Mouse (Mus musculus) adrenal gland, postnatal 10 days (tissue): Measurements from ENCODE around the gene Sv2a. TPM values are rescaled to one million over a fixed set of nuclear protein-coding genes. Genes with fewer than 3 reads are reported as not detected.

Source experiments
- microRNA-seq: library from miRNA; unstranded; fragments of <30 nt; microRNA quantifications from one replicate; pipeline ENCODE4 v1.2.0, GENCODE M21; 2021
- total RNA-seq, 2 experiments: library from RNA; stranded (reverse); gene quantifications; 2 replicates each; pipeline ENCODE4 v1.2.3; 2021

Sv2a gene
- total RNA-seq, 2 experiments from 2014 or later: 9.5 to 14.2 TPM

Small RNA genes lying within 50 kb of the gene (microRNA-seq; reads per million reads assigned to microRNA genes)
- not detected for gene Gm44492
- gene Gm47311: not detected

Other genes starting within 250 kb of the Sv2a start
- gene Plekho1, start 185.2 kb upstream of the Sv2a start, total RNA-seq: 10 to 100 TPM; 34.0 to 36.7 TPM
- 10 to 100 TPM; 31.7 to 35.0 TPM for gene Vps45, start 122.7 kb upstream of the Sv2a start, total RNA-seq
- gene Otud7b, start 76.6 kb upstream of the Sv2a start, total RNA-seq: 10 to 100 TPM; 32.3 to 33.4 TPM
- gene Mtmr11, start 19.1 kb upstream of the Sv2a start, total RNA-seq: 10 to 100 TPM; 13.0 to 17.1 TPM
- 10 to 100 TPM; 50.4 to 50.9 TPM for gene Sf3b4, start 8.8 kb upstream of the Sv2a start, total RNA-seq
- gene Bola1, start 38.6 kb downstream of the Sv2a start, total RNA-seq: 10 to 100 TPM; 28.6 to 31.3 TPM
- gene Hist2h2ab, start 38.7 kb downstream of the Sv2a start, total RNA-seq: 10 to 100 TPM; 17.5 to 21.2 TPM
- 100 to 1,000 TPM; 154 to 170 TPM for gene Hist2h2ac, start 39.7 kb downstream of the Sv2a start, total RNA-seq
- gene Hist2h2be, start 40.0 kb downstream of the Sv2a start, total RNA-seq: 10 to 100 TPM in 1 of 2 experiments, 1 to 10 TPM in 1; 6.9 to 10.8 TPM
- 100 to 1,000 TPM; 135 to 152 TPM for gene Hist2h3c2, start 58.0 kb downstream of the Sv2a start, total RNA-seq
- gene Hist2h2aa2, start 59.1 kb downstream of the Sv2a start, total RNA-seq: 1,000 to 10,000 TPM in 1 of 2 experiments, 100 to 1,000 TPM in 1; 944 to 1,071 TPM
- 10 to 100 TPM; 27.3 to 37.4 TPM for gene Hist2h2aa1, start 64.3 kb downstream of the Sv2a start, total RNA-seq
- under 1 TPM in 1 of 2 experiments, not detected in 1; 0.39 TPM for gene Hist2h3c1, start 65.5 kb downstream of the Sv2a start, total RNA-seq
- 10 to 100 TPM; 71.1 to 77.9 TPM for gene Hist2h4, start 82.2 kb downstream of the Sv2a start, total RNA-seq
- 100 to 1,000 TPM; 500 to 681 TPM for gene Hist2h3b, start 87.5 kb downstream of the Sv2a start, total RNA-seq
- 100 to 1,000 TPM; 491 to 635 TPM for gene Hist2h2bb, start 88.6 kb downstream of the Sv2a start, total RNA-seq
- under 1 TPM; 0.84 to 0.88 TPM for gene Fcgr1, start 112.8 kb downstream of the Sv2a start, total RNA-seq